Mouse (Mus musculus): ENCODE measurements around the gene Prima1. TPM values are rescaled to one million over a fixed set of nuclear protein-coding genes. Genes with fewer than 3 reads are reported as not detected.

The Prima1 gene
- total and polyA plus RNA-seq, 3 experiments = not detected

GRCm38 (mm10) chr12:103159016-103159415 is 82.9 kb downstream of the Prima1 start:
- no peak for DNase-seq (ENCODE audit: low read depth, low spot score)
- Histone ChIP-seq H3K9me3 (replicated peaks; ENCODE audit: insufficient read depth, low read length) (no peaks in the 10 kb centered on the region), H3K27ac (ENCODE audit: control insufficient read depth, low read depth, low read length) (no peak overlapping the region), H3K79me2 (ENCODE audit: control insufficient read depth, insufficient read depth, low read length, poor library complexity) (no peaks in the 10 kb centered on the region), H3K27me3 (ENCODE audit: control insufficient read depth in 1 of 2, insufficient read depth in 2 of 2, low read length in 2 of 2) (no peaks in the 10 kb centered on the region), H3K4me3 (ENCODE audit: control insufficient read depth in 1 of 2, insufficient read depth in 1 of 2, low read depth in 2 of 2, low read length in 2 of 2) (no peak overlapping the region), H3K4me1 (ENCODE audit: control insufficient read depth in 1 of 2, insufficient read depth in 2 of 2, low read length in 2 of 2) (no peaks in the 10 kb centered on the region), H3K9ac (ENCODE audit: control insufficient read depth, low read depth, low read length, poor library complexity, severe bottlenecking) (no peak overlapping the region), H3K36me3 (ENCODE audit: control insufficient read depth in 1 of 2, insufficient read depth in 2 of 2, low read length in 2 of 2) (no peaks in the 10 kb centered on the region)
- TF ChIP-seq ZNF384 (IDR thresholded peaks at IDR 0.05; ENCODE audit: low read depth, low read length) (no peak), RCOR1 (IDR thresholded peaks at IDR 0.05; ENCODE audit: low read depth, low read length) (no peak), GATA1 (IDR thresholded peaks at IDR 0.05; ENCODE audit: low read depth, low read length) (no peak), EP300 (IDR thresholded peaks at IDR 0.05; ENCODE audit: low read depth in 1 of 2, low read length in 2 of 2) (no peak), MYB (IDR thresholded peaks at IDR 0.05; ENCODE audit: low read depth, low read length) (no peak), POLR2A (IDR thresholded peaks at IDR 0.05; ENCODE audit: control insufficient read depth in 1 of 2, insufficient read depth in 1 of 2, low read depth in 1 of 2, low read length in 2 of 2, poor library complexity in 1 of 2) (no peak), CHD2 (IDR thresholded peaks at IDR 0.05; ENCODE audit: low read length) (no peak), CTCF (IDR thresholded peaks at IDR 0.05 in 2 of 3, conservative IDR thresholded peaks at IDR 0.05 in 1 of 3; ENCODE audit: control insufficient read depth in 1 of 3, insufficient read depth in 1 of 3, low read depth in 2 of 3, low read length in 3 of 3, poor library complexity in 1 of 3, severe bottlenecking in 1 of 3) (no peak), MAZ (IDR thresholded peaks at IDR 0.05; ENCODE audit: low read depth, low read length) (no peak), ETS1 (IDR thresholded peaks at IDR 0.05; ENCODE audit: low read depth, low read length) (no peak), MYC (IDR thresholded peaks at IDR 0.05; ENCODE audit: low read depth, low read length) (no peak), ZC3H11A (IDR thresholded peaks at IDR 0.05; ENCODE audit: low read depth, low read length) (no peak), ELF1 (IDR thresholded peaks at IDR 0.05; ENCODE audit: low read depth, low read length) (no peak), CHD1 (IDR thresholded peaks at IDR 0.05; ENCODE audit: low read depth, low read length) (no peak), E2F4 (IDR thresholded peaks at IDR 0.05; ENCODE audit: borderline replicate concordance, low read depth, low read length) (no peak), MXI1 (IDR thresholded peaks at IDR 0.05; ENCODE audit: low read depth, low read length) (no peak), KAT2A (conservative IDR thresholded peaks at IDR 0.05; ENCODE audit: low read depth, low read length) (no peak), MAX (IDR thresholded peaks at IDR 0.05; ENCODE audit: low read length) (no peak), TCF12 (IDR thresholded peaks at IDR 0.05; ENCODE audit: low read depth, low read length) (no peak), JUND (IDR thresholded peaks at IDR 0.05; ENCODE audit: low read depth, low read length) (no peak)

DNA sequence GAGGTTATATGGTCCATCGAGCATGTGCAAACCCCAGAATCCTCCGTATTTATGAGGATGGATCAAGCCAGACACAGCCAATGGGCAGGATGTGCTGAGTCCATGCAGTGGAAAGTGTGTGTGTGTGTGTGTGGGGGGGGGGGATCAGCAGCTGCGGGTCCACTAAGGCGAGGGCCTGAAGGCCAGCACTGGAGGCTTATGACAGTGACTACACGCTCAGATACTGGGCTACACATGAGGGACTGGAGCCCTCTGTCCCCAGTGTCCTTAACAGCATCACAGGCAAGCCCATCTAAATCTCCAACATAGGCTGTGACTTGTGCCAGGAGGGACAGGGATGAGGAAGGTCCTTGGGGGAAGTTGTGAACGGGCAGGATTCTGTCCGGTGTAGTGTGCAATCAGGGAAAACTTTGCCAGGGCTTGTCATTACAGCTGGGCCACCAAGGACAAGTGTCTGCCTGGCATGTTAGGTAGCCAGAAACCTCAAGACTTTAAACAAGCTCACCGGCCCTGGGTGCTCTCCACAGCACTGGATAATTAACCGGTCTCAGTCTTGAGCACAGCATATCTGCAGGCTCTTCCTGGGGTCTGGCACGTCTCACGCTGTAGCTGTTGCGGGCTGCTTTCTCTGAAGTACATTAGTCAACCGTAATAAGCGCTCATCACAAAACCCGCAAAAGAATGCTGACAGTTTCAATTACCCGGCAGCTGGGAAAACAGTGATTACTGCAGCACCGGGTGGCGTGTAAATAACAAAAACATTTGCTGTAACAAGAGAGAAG is 84.6 kb downstream of the Prima1 start:
- Histone ChIP-seq H3K9me3 (replicated peaks; ENCODE audit: insufficient read depth, low read length) (no peaks in the 10 kb centered on the region), H3K4me3 (ENCODE audit: control insufficient read depth in 1 of 2, insufficient read depth in 1 of 2, low read depth in 2 of 2, low read length in 2 of 2) (no peak overlapping the region), H3K36me3 (ENCODE audit: control insufficient read depth in 1 of 2, insufficient read depth in 2 of 2, low read length in 2 of 2) (no peaks in the 10 kb centered on the region), H3K27ac (ENCODE audit: control insufficient read depth, low read depth, low read length) (no peak overlapping the region), H3K79me2 (ENCODE audit: control insufficient read depth, insufficient read depth, low read length, poor library complexity) (no peaks in the 10 kb centered on the region), H3K9ac (ENCODE audit: control insufficient read depth, low read depth, low read length, poor library complexity, severe bottlenecking) (no peak overlapping the region), H3K4me1 (ENCODE audit: control insufficient read depth in 1 of 2, insufficient read depth in 2 of 2, low read length in 2 of 2) (no peaks in the 10 kb centered on the region), H3K27me3 (ENCODE audit: control insufficient read depth in 1 of 2, insufficient read depth in 2 of 2, low read length in 2 of 2) (no peaks in the 10 kb centered on the region)
- no peak for DNase-seq (ENCODE audit: low read depth, low spot score)
- TF ChIP-seq MAFK (IDR thresholded peaks at IDR 0.05; ENCODE audit: borderline replicate concordance, low read depth, low read length) = no peak
- TF ChIP-seq ZMIZ1 (IDR thresholded peaks at IDR 0.05; ENCODE audit: low read depth, low read length) = no peak
- TF ChIP-seq BHLHE40 (IDR thresholded peaks at IDR 0.05; ENCODE audit: borderline replicate concordance, low read depth, low read length) = no peak
- no peak for TF ChIP-seq USF1 (IDR thresholded peaks at IDR 0.05; ENCODE audit: low read depth, low read length)
- TF ChIP-seq RCOR1 (IDR thresholded peaks at IDR 0.05; ENCODE audit: low read depth, low read length) = no peak
- no peak for TF ChIP-seq SIN3A (IDR thresholded peaks at IDR 0.05; ENCODE audit: low read length)
- TF ChIP-seq TCF12 (IDR thresholded peaks at IDR 0.05; ENCODE audit: low read depth, low read length) = no peak
- TF ChIP-seq TBP (IDR thresholded peaks at IDR 0.05; ENCODE audit: low read depth, low read length) = no peak
- TF ChIP-seq CTCF (IDR thresholded peaks at IDR 0.05 in 2 of 3, conservative IDR thresholded peaks at IDR 0.05 in 1 of 3; ENCODE audit: control insufficient read depth in 1 of 3, insufficient read depth in 1 of 3, low read depth in 2 of 3, low read length in 3 of 3, poor library complexity in 1 of 3, severe bottlenecking in 1 of 3) = no peak
- no peak for TF ChIP-seq POLR2AphosphoS5 (IDR thresholded peaks at IDR 0.05; ENCODE audit: borderline replicate concordance, low read depth, low read length)
- TF ChIP-seq SMC3 (IDR thresholded peaks at IDR 0.05; ENCODE audit: low read depth, low read length) = no peak
- no peak for TF ChIP-seq POLR2AphosphoS2 (IDR thresholded peaks at IDR 0.05; ENCODE audit: low read length)
- TF ChIP-seq ZC3H11A (IDR thresholded peaks at IDR 0.05; ENCODE audit: low read depth, low read length) = no peak
- no peak for TF ChIP-seq NRF1 (IDR thresholded peaks at IDR 0.05; ENCODE audit: insufficient read depth, low read depth, low read length, poor library complexity, severe bottlenecking)
- TF ChIP-seq MAX (IDR thresholded peaks at IDR 0.05; ENCODE audit: low read length) = no peak
- no peak for TF ChIP-seq MYC (IDR thresholded peaks at IDR 0.05; ENCODE audit: low read depth, low read length)
- no peak for TF ChIP-seq JUND (IDR thresholded peaks at IDR 0.05; ENCODE audit: low read depth, low read length)
